Mouse (Mus musculus) CD4-positive, CD25-positive, alpha-beta regulatory T cell, adult 4 months (primary cell): Measurements from ENCODE around the gene Hspa1a. TPM values are rescaled to one million over a fixed set of nuclear protein-coding genes. Genes with fewer than 3 reads are reported as not detected.
A peak's percentile ranks its signal among the peaks of the same experiment; 100 is the strongest.

ENCODE experiments used
- ATAC-seq: one replicate; pipeline ENCODE4 v1.8.0; 2017
- polyA plus RNA-seq, 2 experiments: library from polyadenylated mRNA; unstranded; fragments of 100-300 nt; shearing (Covaris generic); gene quantifications; one replicate each; pipeline ENCODE4 v1.2.1; 2017

Gene Hspa1a
- polyA plus RNA-seq, 2 experiments from 2014 or later = 1.1 TPM; not detected in 1

DNA sequence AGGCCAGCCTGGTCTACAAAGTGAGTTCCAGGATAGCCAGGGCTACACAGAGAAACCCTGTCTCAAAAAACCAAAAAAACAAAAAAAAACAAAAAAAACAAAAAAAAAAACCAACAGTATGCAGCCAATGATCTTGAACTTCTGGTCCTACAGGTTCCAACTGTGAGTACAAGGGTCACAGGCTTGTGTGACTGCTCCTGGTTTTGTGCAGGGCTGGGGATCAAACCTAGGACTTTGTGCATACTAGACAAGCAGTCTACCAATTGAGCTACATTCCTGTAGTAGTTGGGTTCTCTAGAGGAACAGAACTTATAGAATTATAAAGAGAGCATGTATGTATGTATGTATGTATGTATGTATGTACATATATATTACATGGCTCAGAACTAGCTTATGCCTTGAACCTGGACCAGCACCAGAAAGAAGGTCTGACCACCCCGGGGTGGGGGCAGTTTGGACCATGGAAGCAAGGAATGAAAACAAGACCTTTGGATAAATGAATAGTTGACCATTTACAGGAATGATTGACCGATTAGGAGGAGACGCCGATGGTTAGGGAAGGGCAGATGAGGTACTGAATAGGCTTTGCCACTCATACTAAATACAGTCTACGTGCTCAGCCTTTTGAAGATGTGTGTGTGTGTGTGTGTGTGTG, 25.3 kb downstream of the Hspa1a start:
- no peak for ATAC-seq

- ATAC-seq = no peak
Observed at GRCm38 (mm10) chr17:34944362-34944761, 27.6 kb downstream of the Hspa1a start.

DNA sequence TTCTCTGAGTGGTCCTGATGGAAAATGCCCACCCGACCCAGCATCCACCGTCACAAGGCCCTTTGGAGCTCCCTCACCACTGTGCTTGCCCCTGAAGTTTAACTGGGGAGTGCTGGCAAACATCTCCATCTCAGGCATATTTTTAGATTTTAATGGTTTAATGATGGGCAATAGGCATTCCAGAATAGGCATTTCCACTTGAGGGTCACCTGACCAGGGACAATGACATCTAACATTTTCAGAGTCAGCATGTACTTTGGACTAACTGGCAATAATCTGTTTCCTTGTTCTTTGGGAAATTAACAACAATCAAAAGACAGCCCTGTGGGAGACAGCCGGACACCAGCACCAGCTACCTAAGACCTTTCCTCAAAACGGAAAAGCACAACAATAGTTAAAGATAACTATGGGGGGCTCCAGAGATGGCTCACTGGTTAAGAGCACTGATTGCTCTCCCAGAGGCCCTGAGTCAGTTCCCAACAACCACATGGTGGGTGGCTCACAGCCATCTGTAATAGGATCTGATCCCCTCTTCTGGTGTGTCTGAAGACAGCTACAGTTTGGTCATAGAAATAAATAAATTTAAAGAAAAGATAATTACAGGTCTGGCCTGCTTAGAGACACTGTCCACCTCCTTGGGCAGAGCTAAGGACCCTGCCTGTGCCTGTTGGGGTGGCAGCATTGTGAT, 28.7 kb downstream of the Hspa1a start:
- ATAC-seq = no peak

- no peak for ATAC-seq
Observed at GRCm38 (mm10) chr17:34941344-34942041, 30.5 kb downstream of the Hspa1a start.

DNA sequence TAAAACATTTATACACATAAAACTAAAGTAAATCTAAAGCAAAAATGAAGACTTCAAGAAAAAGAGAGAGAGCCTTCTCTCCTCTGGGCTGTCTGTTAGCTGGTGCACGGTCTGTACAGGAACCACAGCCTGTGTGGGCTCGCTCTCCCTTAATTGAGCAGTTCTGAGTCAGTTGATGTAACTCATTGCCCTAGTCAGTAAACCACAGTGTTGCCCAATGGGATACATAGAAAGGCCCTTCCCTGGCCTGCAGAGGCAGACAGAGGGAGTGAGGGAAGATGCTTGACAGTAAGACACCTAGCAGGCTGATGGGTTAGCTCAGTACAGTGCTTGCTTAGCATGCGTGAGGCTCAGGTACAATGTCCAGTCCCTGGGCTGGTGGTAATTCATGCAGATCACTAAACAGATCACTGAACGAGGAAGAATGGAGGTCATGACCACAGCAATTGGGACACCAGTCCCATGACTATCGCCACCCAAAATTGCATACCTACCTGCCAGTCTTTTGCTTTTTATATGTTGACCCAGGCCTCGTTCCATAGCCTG, 33.9 kb downstream of the Hspa1a start:
- ATAC-seq = no peak

DNA sequence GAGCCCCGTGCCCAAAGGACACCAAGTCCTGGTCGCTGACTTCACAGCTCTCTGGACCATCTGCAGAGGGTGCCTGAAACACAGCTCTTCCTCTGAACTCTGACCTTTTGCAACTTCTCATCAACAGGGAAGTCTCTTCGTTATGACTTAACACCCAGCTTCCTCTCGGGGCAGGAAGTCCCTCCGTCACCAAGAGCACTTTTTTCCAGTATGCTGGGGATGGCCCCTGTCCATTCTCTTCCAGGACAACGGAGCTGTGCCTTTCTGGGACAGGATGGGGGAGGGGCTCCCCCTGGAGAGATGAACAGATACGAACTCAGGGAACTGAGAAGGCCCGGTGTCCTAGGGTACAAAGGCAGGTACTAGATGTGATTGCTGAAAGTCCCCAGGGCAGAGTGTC, 37.1 kb downstream of the Hspa1a start:
- ATAC-seq = no peak

- ATAC-seq = no peak
Observed at GRCm38 (mm10) chr17:34934031-34934430, 37.9 kb downstream of the Hspa1a start.

- peak; percentile 29 for ATAC-seq
Observed at GRCm38 (mm10) chr17:34932287-34932686, 39.7 kb downstream of the Hspa1a start.

- ATAC-seq = peak; percentile 22
Observed at GRCm38 (mm10) chr17:34931735-34932098, 40.2 kb downstream of the Hspa1a start.

DNA sequence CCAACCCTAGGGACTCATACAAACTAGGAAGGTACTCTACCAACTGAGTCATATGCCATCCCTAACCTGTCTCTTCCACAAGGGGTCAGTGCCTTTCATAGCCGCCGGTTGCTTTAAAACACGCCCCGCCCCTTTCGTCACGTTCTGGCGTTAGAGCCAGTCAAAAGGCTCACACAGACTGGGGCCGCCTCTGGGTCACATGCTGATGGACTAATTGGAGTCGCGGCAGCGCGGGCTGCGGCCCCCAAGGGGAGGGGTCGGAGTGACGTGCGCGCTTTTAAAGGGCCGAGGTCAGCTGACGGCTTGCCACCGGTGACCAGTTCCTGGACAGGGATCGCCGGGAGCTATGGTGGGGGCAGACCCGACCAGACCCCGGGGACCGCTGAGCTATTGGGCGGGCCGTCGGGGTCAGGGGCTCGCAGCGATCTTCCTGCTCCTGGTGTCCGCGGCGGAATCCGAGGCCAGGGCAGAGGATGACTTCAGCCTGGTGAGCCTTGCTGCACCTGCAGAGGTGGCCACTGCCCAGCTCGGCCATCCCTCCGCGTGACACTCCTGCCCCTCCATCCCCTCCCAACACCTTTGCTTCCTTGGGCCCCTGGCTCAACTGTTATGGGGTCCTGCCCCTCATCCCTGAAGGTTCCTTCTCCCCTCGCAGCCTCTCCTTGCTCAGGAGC, 40.8 kb downstream of the Hspa1a start, which contains the start of gene Neu1:
Gene Neu1 (plus strand): TSS at position 193 of the 674 bp plus-strand sequence.
- ATAC-seq = peak; percentile 98

DNA sequence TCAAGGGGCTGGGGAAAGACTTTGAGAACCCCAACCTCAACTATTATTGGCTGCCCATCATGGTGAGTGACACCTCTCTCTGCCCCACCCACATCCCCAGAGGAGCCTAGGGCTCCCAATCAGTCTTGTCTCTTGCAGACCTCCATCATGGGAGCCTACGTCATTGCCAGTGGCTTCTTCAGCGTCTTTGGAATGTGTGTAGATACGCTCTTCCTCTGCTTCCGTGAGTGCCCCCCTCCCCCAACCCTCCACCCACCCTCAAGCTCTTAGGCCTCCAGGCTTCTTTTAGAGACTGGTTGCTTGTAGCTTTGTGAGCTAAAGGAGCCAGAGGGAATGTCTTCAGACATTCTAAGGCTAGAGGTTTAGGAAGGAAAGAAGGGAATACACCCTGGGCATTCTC, 43.1 kb downstream of the Hspa1a start:
- no peak for ATAC-seq

- ATAC-seq = no peak
Observed at GRCm38 (mm10) chr17:34927306-34928019, 44.5 kb downstream of the Hspa1a start.

- ATAC-seq = no peak
Observed at GRCm38 (mm10) chr17:34924258-34924657, 47.7 kb downstream of the Hspa1a start.

- no peak for ATAC-seq
Observed at GRCm38 (mm10) chr17:34922939-34923338, 49.0 kb downstream of the Hspa1a start.

Other genes with a start within 250 kb of the Hspa1a start
- not detected for gene C4b, start 228.3 kb downstream of the Hspa1a start, polyA plus RNA-seq
- not detected for gene Cyp21a1, start 167.6 kb downstream of the Hspa1a start, polyA plus RNA-seq
- 10 to 100 TPM; 24.4 to 46.0 TPM for gene Stk19, start 135.2 kb downstream of the Hspa1a start, polyA plus RNA-seq
- 10 to 100 TPM; 28.8 to 33.4 TPM for gene Dxo, start 135.1 kb downstream of the Hspa1a start, polyA plus RNA-seq
- 10 to 100 TPM; 26.8 to 44.1 TPM for gene Skiv2l, start 121.9 kb downstream of the Hspa1a start, polyA plus RNA-seq
- gene Nelfe, start 121.8 kb downstream of the Hspa1a start, polyA plus RNA-seq = 10 to 100 TPM; 33.2 to 44.8 TPM
- gene Cfb, start 109.6 kb downstream of the Hspa1a start, polyA plus RNA-seq = under 1 TPM; 0.27 to 0.61 TPM
- gene Zbtb12, start 92.7 kb downstream of the Hspa1a start, polyA plus RNA-seq = not detected
- not detected for gene Gm20547, start 90.1 kb downstream of the Hspa1a start, polyA plus RNA-seq
- 1 to 10 TPM; 1.1 to 2.5 TPM for gene C2, start 73.9 kb downstream of the Hspa1a start, polyA plus RNA-seq
- 10 to 100 TPM; 21.8 to 30.5 TPM for gene Ehmt2, start 73.7 kb downstream of the Hspa1a start, polyA plus RNA-seq
- not detected for gene Slc44a4, start 57.7 kb downstream of the Hspa1a start, polyA plus RNA-seq
- 10 to 100 TPM; 32.5 to 40.6 TPM for gene Neu1, start 40.9 kb downstream of the Hspa1a start, polyA plus RNA-seq
- gene Hspa1b, start 12.9 kb downstream of the Hspa1a start, polyA plus RNA-seq = 1 to 10 TPM in 1 of 2 experiments, under 1 TPM in 1; 0.84 to 3.7 TPM
- gene Gm20481, start 2.2 kb downstream of the Hspa1a start, polyA plus RNA-seq = 1 to 10 TPM in 1 of 2 experiments, not detected in 1; 3.1 TPM
- 1 to 10 TPM in 1 of 2 experiments, under 1 TPM in 1; 0.17 to 1.3 TPM for gene Hspa1l, start 547 bp upstream of the Hspa1a start, polyA plus RNA-seq
- 10 to 100 TPM; 51.4 to 54.8 TPM for gene Lsm2, start 9.7 kb upstream of the Hspa1a start, polyA plus RNA-seq
- 10 to 100 TPM; 28.4 to 31.6 TPM for gene Vars, start 28.8 kb upstream of the Hspa1a start, polyA plus RNA-seq
- gene Vwa7, start 44.4 kb upstream of the Hspa1a start, polyA plus RNA-seq = under 1 TPM; 0.12 to 0.14 TPM
- gene Sapcd1, start 55.9 kb upstream of the Hspa1a start, polyA plus RNA-seq = 1 to 10 TPM; 2.7 to 2.8 TPM
- 1 to 10 TPM; 1.8 to 2.5 TPM for gene Msh5, start 74.6 kb upstream of the Hspa1a start, polyA plus RNA-seq
- 100 to 1,000 TPM; 490 to 619 TPM for gene Clic1, start 77.8 kb upstream of the Hspa1a start, polyA plus RNA-seq
- gene Ddah2, start 86.9 kb upstream of the Hspa1a start, polyA plus RNA-seq = 1 to 10 TPM; 1.1 to 6.3 TPM
- gene Ly6g6c, start 93.2 kb upstream of the Hspa1a start, polyA plus RNA-seq = not detected
- gene Mpig6b, start 94.0 kb upstream of the Hspa1a start, polyA plus RNA-seq = not detected
- gene Ly6g6e, start 104.7 kb upstream of the Hspa1a start, polyA plus RNA-seq = not detected
- gene Ly6g6d, start 105.9 kb upstream of the Hspa1a start, polyA plus RNA-seq = not detected
- gene Ly6g6f, start 113.5 kb upstream of the Hspa1a start, polyA plus RNA-seq = not detected
- gene Abhd16a, start 117.1 kb upstream of the Hspa1a start, polyA plus RNA-seq = 10 to 100 TPM; 23.5 to 27.2 TPM
- gene Ly6g5c, start 136.1 kb upstream of the Hspa1a start, polyA plus RNA-seq = not detected
- gene Ly6g5b, start 143.3 kb upstream of the Hspa1a start, polyA plus RNA-seq = 1 to 10 TPM; 2.5 to 2.8 TPM
- gene Gpank1, start 149.3 kb upstream of the Hspa1a start, polyA plus RNA-seq = 10 to 100 TPM; 80.4 to 86.0 TPM
- gene Csnk2b, start 149.9 kb upstream of the Hspa1a start, polyA plus RNA-seq = 100 to 1,000 TPM; 243 to 284 TPM
- 10 to 100 TPM; 24.2 to 33.4 TPM for gene D17H6S53E, start 154.2 kb upstream of the Hspa1a start, polyA plus RNA-seq
- gene Apom, start 159.9 kb upstream of the Hspa1a start, polyA plus RNA-seq = under 1 TPM in 1 of 2 experiments, not detected in 1; 0.32 TPM
- 10 to 100 TPM; 16.9 to 31.5 TPM for gene Bag6, start 163.0 kb upstream of the Hspa1a start, polyA plus RNA-seq
- gene Prrc2a, start 192.7 kb upstream of the Hspa1a start, polyA plus RNA-seq = 10 to 100 TPM; 43.0 to 75.1 TPM
- gene Aif1, start 203.9 kb upstream of the Hspa1a start, polyA plus RNA-seq = 1 to 10 TPM; 1.8 to 3.7 TPM
- 10 to 100 TPM in 1 of 2 experiments, 1 to 10 TPM in 1; 7.3 to 10.0 TPM for gene Lst1, start 216.3 kb upstream of the Hspa1a start, polyA plus RNA-seq
- gene Ltb, start 222.3 kb upstream of the Hspa1a start, polyA plus RNA-seq = 100 to 1,000 TPM; 154 to 344 TPM
- 10 to 100 TPM; 15.3 to 23.5 TPM for gene Tnf, start 229.9 kb upstream of the Hspa1a start, polyA plus RNA-seq
- 10 to 100 TPM; 82.7 to 99.0 TPM for gene Lta, start 233.2 kb upstream of the Hspa1a start, polyA plus RNA-seq
- 1 to 10 TPM in 1 of 2 experiments, under 1 TPM in 1; 0.79 to 1.4 TPM for gene Gm16181, start 248.7 kb upstream of the Hspa1a start, polyA plus RNA-seq